Mouse (Mus musculus) megakaryocyte, embryonic 14.5 days (primary cell): ENCODE results near the gene Acer3. TPM values are rescaled to one million over a fixed set of nuclear protein-coding genes. Genes with fewer than 3 reads are reported as not detected.

Source experiments
- H3K27me3 ChIP-seq: replicated peaks from 2 replicates; pipeline ENCODE3; 2012; ENCODE audit warnings: inconsistent platforms
- H3K36me3 ChIP-seq: replicated peaks from 2 replicates; pipeline ENCODE3; 2012; ENCODE audit warnings: low read length, inconsistent platforms, mixed read lengths
- H3K4me1 ChIP-seq: 2 replicates; pipeline ENCODE4 v1.6.1; 2012; ENCODE audit warnings: inconsistent platforms
- H3K4me3 ChIP-seq: replicated peaks from 2 replicates; pipeline ENCODE3; 2012; ENCODE audit warnings: moderate library complexity, mild to moderate bottlenecking, inconsistent platforms
- H3K9me3 ChIP-seq: 2 replicates; pipeline ENCODE4 v1.6.1; 2012; ENCODE audit warnings: inconsistent platforms
- FLI1 ChIP-seq: IDR thresholded peaks from 2 replicates; pipeline ENCODE4 v1.6.1; 2012; ENCODE audit warnings: low read length, inconsistent platforms, mixed read lengths
- GATA1 ChIP-seq: IDR thresholded peaks from 3 replicates; pipeline ENCODE4 v1.6.1; 2012; ENCODE audit warnings: mixed read lengths, low read length, inconsistent platforms, borderline replicate concordance
- polyA plus RNA-seq: library from polyadenylated mRNA; stranded (reverse); fragments of >175 nt; gene quantifications from 2 replicates; pipeline ENCODE4 v1.2.3, GENCODE M21; 2012; ENCODE audit warnings: low replicate concordance; ENCODE audit not compliant: insufficient read depth

Gene Acer3
- polyA plus RNA-seq, 1 experiment = 1.2 TPM

- Histone ChIP-seq H3K4me3 (peak overlapping the region; percentile 89), H3K9me3 (no peaks in the 10 kb centered on the region), H3K36me3 (peaks cover 59% of the 10 kb centered on the region), H3K27me3 (no peaks in the 10 kb centered on the region), H3K4me1 (peaks cover 100% of the 10 kb centered on the region)
- no peak for TF ChIP-seq FLI1
- no peak for TF ChIP-seq GATA1
Measured at GRCm38 (mm10) chr7:98160041-98160740, 160.8 kb downstream of the Acer3 start.

- Histone ChIP-seq H3K27me3 (no peaks in the 10 kb centered on the region), H3K9me3 (no peaks in the 10 kb centered on the region), H3K4me1 (peaks cover 98% of the 10 kb centered on the region), H3K36me3 (peaks cover 60% of the 10 kb centered on the region), H3K4me3 (peak overlapping the region; percentile 89)
- TF ChIP-seq FLI1 (no peak), GATA1 (no peak)
Measured at GRCm38 (mm10) chr7:98158481-98158880, 162.5 kb downstream of the Acer3 start.

- H3K4me1 ChIP-seq = peaks cover 98% of the 10 kb centered on the region
- H3K4me3 ChIP-seq = peak overlapping the region; percentile 89
- H3K9me3 ChIP-seq = no peaks in the 10 kb centered on the region
- no peaks in the 10 kb centered on the region for H3K27me3 ChIP-seq
- TF ChIP-seq GATA1 (no peak; the same call in 2 of the 3 replicates), FLI1 (no peak)
- H3K36me3 ChIP-seq = peaks cover 60% of the 10 kb centered on the region
Measured at GRCm38 (mm10) chr7:98157636-98158332, 163.2 kb downstream of the Acer3 start.

Other genes with a start within 250 kb of the Acer3 start
- gene Myo7a, start 201.7 kb downstream of the Acer3 start, polyA plus RNA-seq = 37.5 and 149 TPM in 2 replicates
- gene Omp, start 175.7 kb downstream of the Acer3 start, polyA plus RNA-seq = 0.29 TPM in 1 of 2 replicates, not detected in the other
- gene Capn5, start 142.9 kb downstream of the Acer3 start, polyA plus RNA-seq = 38.7 and 73.9 TPM in 2 replicates
- not detected in 2 replicates for gene B3gnt6, start 121.7 kb downstream of the Acer3 start, polyA plus RNA-seq
- gene Tsku, start 40.1 kb upstream of the Acer3 start, polyA plus RNA-seq = 1.2 TPM in 1 of 2 replicates, not detected in the other
- not detected in 2 replicates for gene Gucy2d, start 119.2 kb upstream of the Acer3 start, polyA plus RNA-seq
- gene Lrrc32, start 168.1 kb upstream of the Acer3 start, polyA plus RNA-seq = 28.6 and 53.0 TPM in 2 replicates